Mouse (Mus musculus): Measurements from ENCODE around the gene Zmiz1.

- TF ChIP-seq POLR2A (IDR thresholded peaks at IDR 0.05; ENCODE audit: low read depth, low read length) (no peak), NRF1 (IDR thresholded peaks at IDR 0.05; ENCODE audit: low read depth, low read length) (no peak), KAT2A (IDR thresholded peaks at IDR 0.05; ENCODE audit: insufficient replicate concordance, low read length) (no peak), CTCF (conservative IDR thresholded peaks at IDR 0.05 in 1 of 2, IDR thresholded peaks at IDR 0.05 in 1 of 2; ENCODE audit: low read depth in 2 of 2, low read length in 2 of 2) (no peak), MAZ (IDR thresholded peaks at IDR 0.05; ENCODE audit: low read depth, low read length) (no peak), EP300 (IDR thresholded peaks at IDR 0.05; ENCODE audit: low read length) (no peak), POLR2AphosphoS2 (IDR thresholded peaks at IDR 0.05; ENCODE audit: low read depth, low read length) (no peak), MAX (IDR thresholded peaks at IDR 0.05; ENCODE audit: low read length) (no peak), NELFE (IDR thresholded peaks at IDR 0.05; ENCODE audit: low read depth, low read length) (no peak), USF1 (IDR thresholded peaks at IDR 0.05; ENCODE audit: low read depth, low read length) (no peak), HCFC1 (IDR thresholded peaks at IDR 0.05; ENCODE audit: low read depth, low read length) (no peak)
These were observed 192.1 kb downstream of the Zmiz1 start for GRCm38 (mm10) chr14:25651131-25651530.

Measured in CH12.LX (cell line).